9 mouse cellular contexts compared by ENCODE assay signal in genomic region chr1:91457698-91458097, GRCm38 (mm10). TPM values are rescaled to one million over a fixed set of nuclear protein-coding genes. Genes with fewer than 3 reads are reported as not detected.
DNase-seq lines count a peak whose midpoint lies in the region; ATAC-seq lines count a peak whose summit lies in the region.
"Had no signal": no experiment of that assay in that cellular context is flagged by ENCODE, and none has a peak within 500 bp of the region (broad histone marks: within the 10 kb centered on the region; RNA-seq: fewer than 3 reads in every experiment).

No protein-coding gene starts in this region.

- no peak for ATAC-seq in erythroblast, adult 5-6 weeks (replicated peaks; ENCODE audit: low FRiP score, poor library complexity, severe bottlenecking)
- no peak for ATAC-seq in midbrain, embryonic 14.5 days (ENCODE audit: low FRiP score, low TSS enrichment)

- H3K9me3 ChIP-seq in erythroblast, embryonic 14.5 days (ENCODE audit: control insufficient read depth, low read length) = no peaks in the 10 kb centered on the region
- H3K9me3 ChIP-seq in midbrain, embryonic 14.5 days (ENCODE audit: control insufficient read depth, low read length) = no peaks in the 10 kb centered on the region

- no peak overlapping the region for H3K9ac ChIP-seq in midbrain, embryonic 14.5 days (replicated peaks; ENCODE audit: low read length)

- H3K4me2 ChIP-seq in midbrain, embryonic 14.5 days (ENCODE audit: low read length) = peak overlapping the region; percentile 87

- no peaks in the 10 kb centered on the region for H3K36me3 ChIP-seq in erythroblast, embryonic 14.5 days (ENCODE audit: control insufficient read depth)
- no peaks in the 10 kb centered on the region for H3K36me3 ChIP-seq in midbrain, embryonic 14.5 days (ENCODE audit: control insufficient read depth, insufficient read depth, low read length)

- no peak overlapping the region for H3K27ac ChIP-seq in midbrain, embryonic 14.5 days (replicated peaks; ENCODE audit: low read depth, low read length)

- peak; percentile 25 for DNase-seq in urinary bladder, adult 2 months (ENCODE audit: low spot score)
- no peak for DNase-seq in urinary bladder, postnatal 25 days (ENCODE audit: low spot score)
- DNase-seq in layer of hippocampus, postnatal 10 days (ENCODE audit: low spot score in 2 of 2) = peak; percentile 30 to 42
- no peak for DNase-seq in midbrain, embryonic 14.5 days
- no peak for DNase-seq in thymus, postnatal 4 days
- DNase-seq in gastrocnemius, postnatal 25 days = no peak

- WGBS in midbrain, embryonic 14.5 days = 75% methylated on average over 5 of the region's 5 CpGs

- peaks cover 7% of the 10 kb centered on the region for H3K27me3 ChIP-seq in erythroblast, embryonic 14.5 days (ENCODE audit: control insufficient read depth)
- no peaks in the 10 kb centered on the region; the same call in 1 of the 2 replicates for H3K27me3 ChIP-seq in midbrain, embryonic 14.5 days (ENCODE audit: control insufficient read depth, insufficient read depth, low read length)
- H3K27me3 ChIP-seq: CH12.LX had no signal

- H3K4me1 ChIP-seq in erythroblast, embryonic 14.5 days (ENCODE audit: control insufficient read depth) = peaks cover 58% of the 10 kb centered on the region
- H3K4me1 ChIP-seq in midbrain, embryonic 14.5 days (ENCODE audit: control insufficient read depth, insufficient read depth, low read length) = peaks cover 28% of the 10 kb centered on the region

- H3K4me3 ChIP-seq in erythroblast, embryonic 14.5 days (replicated peaks) = peak overlapping the region; percentile 7
- H3K4me3 ChIP-seq in midbrain, embryonic 14.5 days (replicated peaks; ENCODE audit: low read depth, low read length) = no peak overlapping the region

RNA-seq across cellular contexts. Expression of gene Per2, which starts 1.4 kb away (rescaled TPM):
- 0.04 and 0.05 TPM in 2 replicates for polyA plus RNA-seq in erythroblast, embryonic 14.5 days (2012)
- 1.9 and 2.7 TPM in 2 replicates for total RNA-seq in erythroblast, adult 5-6 weeks (2015; ENCODE audit: low replicate concordance)
- 1.7 and 2.0 TPM in 2 replicates for total RNA-seq in erythroblast, adult 5-6 weeks (2017; ENCODE audit: low replicate concordance)
- polyA plus RNA-seq in urinary bladder, adult 2 months (2012; rRNA removed) = 32.2 and 32.9 TPM in 2 replicates
- 10 to 100 TPM; 16.1 to 18.6 TPM for total RNA-seq in layer of hippocampus, postnatal 10 days (2021)
- 3.0 and 6.8 TPM in 2 replicates for polyA plus RNA-seq in midbrain, embryonic 14.5 days (2014; fragmentation: Nextera tagmentation; extraction: Ambion mirVana)
- 1 to 10 TPM in 1 of 2 experiments, under 1 TPM in 1; 0.97 to 7.1 TPM for total RNA-seq in gastrocnemius, postnatal 25 days (2021)

RNA-seq across cellular contexts. Expression of gene Traf3ip1, which starts 36.7 kb away (rescaled TPM):
- polyA plus RNA-seq in erythroblast, embryonic 14.5 days (2012) = 0.40 and 0.45 TPM in 2 replicates
- total RNA-seq in erythroblast, adult 5-6 weeks (2015; ENCODE audit: low replicate concordance) = 1.0 and 1.3 TPM in 2 replicates
- 0.51 and 2.6 TPM in 2 replicates for total RNA-seq in erythroblast, adult 5-6 weeks (2017; ENCODE audit: low replicate concordance)
- polyA plus RNA-seq in urinary bladder, adult 2 months (2012; rRNA removed) = 11.7 and 12.0 TPM in 2 replicates
- total RNA-seq in layer of hippocampus, postnatal 10 days (2021) = 10 to 100 TPM; 12.9 to 14.9 TPM
- polyA plus RNA-seq in midbrain, embryonic 14.5 days (2014; fragmentation: Nextera tagmentation; extraction: Ambion mirVana) = 8.6 and 9.2 TPM in 2 replicates
- 1 to 10 TPM; 2.9 to 3.2 TPM for total RNA-seq in gastrocnemius, postnatal 25 days (2021)

RNA-seq across cellular contexts. Expression of gene Hes6, which starts 43.9 kb away (rescaled TPM):
- polyA plus RNA-seq in erythroblast, embryonic 14.5 days (2012) = 0.80 and 1.3 TPM in 2 replicates
- 2.5 and 4.8 TPM in 2 replicates for total RNA-seq in erythroblast, adult 5-6 weeks (2015; ENCODE audit: low replicate concordance)
- 4.2 and 5.0 TPM in 2 replicates for total RNA-seq in erythroblast, adult 5-6 weeks (2017; ENCODE audit: low replicate concordance)
- polyA plus RNA-seq in urinary bladder, adult 2 months (2012; rRNA removed) = 24.5 and 29.0 TPM in 2 replicates
- total RNA-seq in layer of hippocampus, postnatal 10 days (2021) = 10 to 100 TPM; 31.4 to 36.0 TPM
- 187 and 214 TPM in 2 replicates for polyA plus RNA-seq in midbrain, embryonic 14.5 days (2014; fragmentation: Nextera tagmentation; extraction: Ambion mirVana)
- 1 to 10 TPM; 6.9 to 8.6 TPM for total RNA-seq in gastrocnemius, postnatal 25 days (2021)

RNA-seq across cellular contexts. Expression of gene Ilkap, which starts 59.1 kb away (rescaled TPM):
- 5.3 and 6.5 TPM in 2 replicates for polyA plus RNA-seq in erythroblast, embryonic 14.5 days (2012)
- total RNA-seq in erythroblast, adult 5-6 weeks (2015; ENCODE audit: low replicate concordance) = 32.6 and 82.0 TPM in 2 replicates
- 55.6 and 70.8 TPM in 2 replicates for total RNA-seq in erythroblast, adult 5-6 weeks (2017; ENCODE audit: low replicate concordance)
- 80.1 and 82.9 TPM in 2 replicates for polyA plus RNA-seq in urinary bladder, adult 2 months (2012; rRNA removed)
- total RNA-seq in layer of hippocampus, postnatal 10 days (2021) = 10 to 100 TPM; 60.1 to 78.9 TPM
- 132 and 141 TPM in 2 replicates for polyA plus RNA-seq in midbrain, embryonic 14.5 days (2014; fragmentation: Nextera tagmentation; extraction: Ambion mirVana)
- total RNA-seq in gastrocnemius, postnatal 25 days (2021) = 10 to 100 TPM; 30.1 to 35.8 TPM

Comparison
In these comparisons a context has a peak if more than half of its experiments do, and no peak if none do; other contexts are left out.
1. DNase-seq: peak in urinary bladder, adult 2 months (single experiment) and layer of hippocampus, postnatal 10 days (2 of 2); none in urinary bladder, postnatal 25 days (single experiment), midbrain, embryonic 14.5 days (single experiment), thymus, postnatal 4 days (single experiment) and gastrocnemius, postnatal 25 days (single experiment).